Mouse (Mus musculus) kidney, embryonic 15.5 days (tissue): Measurements from ENCODE around the gene Vmn2r30. TPM values are rescaled to one million over a fixed set of nuclear protein-coding genes. Genes with fewer than 3 reads are reported as not detected.
A peak's percentile ranks its signal among the peaks of the same experiment; 100 is the strongest.
"Not testable (repeated sequence)": the region's sequence is repeated elsewhere in the genome, so short reads cannot be mapped to it uniquely, and the experiment has no call there.

Experiments
- ATAC-seq: fragments of 200-750 bp; cut with Nextera tagmentation; replicated peaks from 2 replicates; pipeline ENCODE4 v1.8.0; 2017; ENCODE audit warnings: moderate TSS enrichment; ENCODE audit not compliant: low FRiP score
- H3K27ac ChIP-seq: fragments of 300-500 bp; sonication (generic); 2 replicates; pipeline ENCODE4 v1.5.1; 2015; ENCODE audit warnings: mild to moderate bottlenecking, inconsistent platforms
- H3K27me3 ChIP-seq: fragments of 300-500 bp; sonication (generic); 2 replicates; pipeline ENCODE4 v1.6.1; 2015; ENCODE audit warnings: inconsistent platforms
- H3K36me3 ChIP-seq: fragments of 300-500 bp; sonication (generic); 2 replicates; pipeline ENCODE4 v1.6.1; 2015; ENCODE audit warnings: inconsistent platforms
- H3K4me1 ChIP-seq: fragments of 300-500 bp; sonication (generic); 2 replicates; pipeline ENCODE4 v1.6.1; 2015; ENCODE audit warnings: inconsistent platforms
- H3K4me2 ChIP-seq: fragments of 300-500 bp; sonication (generic); 2 replicates; pipeline ENCODE4 v1.6.1; 2015; ENCODE audit warnings: moderate library complexity, mild to moderate bottlenecking, inconsistent platforms
- H3K4me3 ChIP-seq: fragments of 300-500 bp; sonication (generic); replicated peaks from 2 replicates; pipeline ENCODE4 v1.5.1; 2015; ENCODE audit warnings: mild to moderate bottlenecking, inconsistent platforms
- H3K9ac ChIP-seq: fragments of 300-500 bp; sonication (generic); 2 replicates; pipeline ENCODE4 v1.6.1; 2015; ENCODE audit warnings: mild to moderate bottlenecking, inconsistent platforms
- H3K9me3 ChIP-seq: fragments of 300-500 bp; sonication (generic); replicated peaks from 2 replicates; pipeline ENCODE4 v1.6.1; 2016; ENCODE audit warnings: inconsistent platforms
- WGBS: fragments of 180-500 bp; shearing (Covaris S2); methylation state at CpG from one replicate; pipeline ENCODE4 v1.1.7; 2015; ENCODE audit warnings: mixed read lengths; 5-methylcytosine and 5-hydroxymethylcytosine counted together
- microRNA-seq: library from miRNA; unstranded; fragments of <30 nt; microRNA quantifications from one replicate; pipeline ENCODE4, GENCODE M21; 2016
- polyA plus RNA-seq: library from polyadenylated mRNA; unstranded; fragments of >200 nt; fragmentation: Nextera tagmentation; extraction: Ambion mirVana; gene quantifications from 2 replicates; pipeline ENCODE4 v1.2.1, GENCODE M21; 2015

Vmn2r30 gene
- polyA plus RNA-seq, result not detected in 2 replicates

GRCm38 (mm10) chr7:7337509-7337908 lies at the start of gene Vmn2r30:
TSS of gene Vmn2r30 (minus strand) at chr7:7337609.
- not testable (repeated sequence) for H3K9me3 ChIP-seq, ATAC-seq, H3K27ac ChIP-seq, H3K36me3 ChIP-seq, H3K4me1 ChIP-seq, H3K9ac ChIP-seq, H3K4me2 ChIP-seq, H3K27me3 ChIP-seq, H3K4me3 ChIP-seq
- WGBS, result 75% methylated on average over 1 of the region's 1 CpGs

- H3K36me3 ChIP-seq, H3K4me2 ChIP-seq, H3K27me3 ChIP-seq, H3K9me3 ChIP-seq, H3K4me1 ChIP-seq, ATAC-seq, H3K9ac ChIP-seq, H3K27ac ChIP-seq: not testable (repeated sequence)
- WGBS, result 53% methylated on average over 12 of the region's 12 CpGs
- peak within 1 kb of the TSS; percentile 21 for H3K4me3 ChIP-seq
Measured at GRCm38 (mm10) chr7:7374431-7374830, 37.0 kb upstream of the Vmn2r30 start, which contains the start of gene Gm45783. TSS of gene Gm45783 (minus strand) at chr7:7374573.

GRCm38 (mm10) chr7:7295595-7295994 lies 41.8 kb downstream of the Vmn2r30 start:
- no peak overlapping the region for H3K4me2 ChIP-seq
- no peaks in the 10 kb centered on the region for H3K27me3 ChIP-seq
- no peak overlapping the region for H3K9ac ChIP-seq
- no peaks in the 10 kb centered on the region for H3K9me3 ChIP-seq
- no peak overlapping the region for H3K4me3 ChIP-seq
- H3K27ac ChIP-seq, result no peak overlapping the region
- ATAC-seq, result no peak
- H3K4me1 ChIP-seq, result peaks cover 10% of the 10 kb centered on the region
- 84% methylated on average over 16 of the region's 16 CpGs for WGBS
- peaks cover 55% of the 10 kb centered on the region for H3K36me3 ChIP-seq

GRCm38 (mm10) chr7:7281383-7281782 lies 56.0 kb downstream of the Vmn2r30 start:
- H3K36me3 ChIP-seq, result peaks cover 34% of the 10 kb centered on the region
- no peak overlapping the region for H3K9ac ChIP-seq
- H3K9me3 ChIP-seq, result peaks cover 3% of the 10 kb centered on the region; the same call in 1 of the 2 replicates
- ATAC-seq, result no peak
- H3K4me3 ChIP-seq, result no peak overlapping the region
- H3K4me2 ChIP-seq, result no peak overlapping the region
- no peaks in the 10 kb centered on the region for H3K4me1 ChIP-seq
- 43% methylated on average over 1 of the region's 1 CpGs for WGBS
- H3K27ac ChIP-seq, result no peak overlapping the region
- no peaks in the 10 kb centered on the region for H3K27me3 ChIP-seq

GRCm38 (mm10) chr7:7277966-7278567 lies 59.3 kb downstream of the Vmn2r30 start, which contains the start of gene Gm45844:
TSS of gene Gm45844 (minus strand) at chr7:7278289.
- peak within 1 kb of the TSS; percentile 15 for H3K27ac ChIP-seq
- peak within 1 kb of the TSS; percentile 33 for H3K4me3 ChIP-seq

GRCm38 (mm10) chr7:7277556-7277955 lies 59.9 kb downstream of the Vmn2r30 start:
- not testable (repeated sequence) for H3K36me3 ChIP-seq, H3K4me1 ChIP-seq, ATAC-seq, H3K9me3 ChIP-seq, H3K27me3 ChIP-seq
- WGBS, result 54% methylated on average over 24 of the region's 24 CpGs
- Histone ChIP-seq H3K27ac (peak overlapping the region; percentile 15), H3K9ac (0 out of 2 replicates have a peak overlapping the region, but pooled peaks have one; percentile 1), H3K4me2 (peak overlapping the region; percentile 40), H3K4me3 (peak overlapping the region; percentile 33)

More at GRCm38 (mm10) chr7:7277966-7278567, 59.3 kb downstream of the Vmn2r30 start, which contains the start of gene Gm45844:
- ATAC-seq, result peak; percentile 100
- not testable (repeated sequence) for H3K4me1 ChIP-seq, H3K27me3 ChIP-seq, H3K9me3 ChIP-seq
- 42% methylated on average over 45 of the region's 45 CpGs for WGBS
- H3K36me3 ChIP-seq, result peaks cover 11% of the 10 kb centered on the region
- 0 out of 2 replicates have a peak within 1 kb of the TSS, but pooled peaks have one; percentile 1 for H3K9ac ChIP-seq
- H3K4me2 ChIP-seq, result peak within 1 kb of the TSS; percentile 40

Small RNA genes within 50 kb of the gene (microRNA-seq; reads per million reads assigned to microRNA genes)
- 0.44 reads per million for gene Mir5620

Other genes starting within 250 kb of the Vmn2r30 start
- 12.0 and 12.6 TPM in 2 replicates for gene Zfp954, start 216.1 kb downstream of the Vmn2r30 start, polyA plus RNA-seq
- gene Zfp773, start 200.9 kb downstream of the Vmn2r30 start, polyA plus RNA-seq, result 1.6 and 2.0 TPM in 2 replicates
- 1.7 and 1.9 TPM in 2 replicates for gene Zfp418, start 166.3 kb downstream of the Vmn2r30 start, polyA plus RNA-seq
- 7.3 and 7.5 TPM in 2 replicates for gene Zfp772, start 127.6 kb downstream of the Vmn2r30 start, polyA plus RNA-seq
- 0.22 and 1.9 TPM in 2 replicates for gene Vmn2r29, start 90.3 kb downstream of the Vmn2r30 start, polyA plus RNA-seq
- 3.1 and 5.1 TPM in 2 replicates for gene Gm45844, start 59.3 kb downstream of the Vmn2r30 start, polyA plus RNA-seq
- gene Clcn4, start 36.8 kb downstream of the Vmn2r30 start, polyA plus RNA-seq, result 44.6 and 46.6 TPM in 2 replicates
- gene Gm45783, start 37.0 kb upstream of the Vmn2r30 start, polyA plus RNA-seq, result not detected in 2 replicates
- gene Vmn2r31, start 62.1 kb upstream of the Vmn2r30 start, polyA plus RNA-seq, result not detected in 2 replicates
- gene Vmn2r32, start 142.4 kb upstream of the Vmn2r30 start, polyA plus RNA-seq, result not detected in 2 replicates
- not detected in 2 replicates for gene Vmn2r33, start 229.2 kb upstream of the Vmn2r30 start, polyA plus RNA-seq